Mouse (Mus musculus) adrenal gland, postnatal 36 days (tissue): Measurements from ENCODE around the gene Slc5a6. TPM values are rescaled to one million over a fixed set of nuclear protein-coding genes. Genes with fewer than 3 reads are reported as not detected.

ENCODE experiments used
- DNase-seq, 2 experiments: peaks; one replicate each; pipeline ENCODE4 v3.0.0; 2021; ENCODE audit warnings: mixed read lengths in 1 of 2
- long read RNA-seq, 2 experiments: library from polyadenylated mRNA; stranded (forward); transcript quantifications; one replicate each; pipeline ENCODE4 v2.0.0; 2021; ENCODE audit warnings: borderline sequencing depth in 2 of 2
- total RNA-seq, 2 experiments: library from RNA; stranded (reverse); gene quantifications; 2 replicates each; pipeline ENCODE4 v1.2.3; 2021

Gene Slc5a6
- total RNA-seq: 10 to 100 TPM; 26.6 to 30.3 TPM
- long read RNA-seq, experiment 1, partial matches to known transcripts: 4 of 27 reads
- long read RNA-seq, experiment 1, other reads (novel, unspliced or antisense): 17 of 27 reads
- long read RNA-seq, experiment 2, partial matches to known transcripts: 0 of 7 reads
- long read RNA-seq, experiment 2, other reads (novel, unspliced or antisense): 6 of 7 reads

GRCm38 (mm10) chr5:31048763-31049641 is at the start of gene Slc5a6:
Gene Slc5a6 (minus strand): TSS chr5:31048924.
- DNase-seq: peak; percentile 40 to 58

GRCm38 (mm10) chr5:31095711-31096480 is 47.2 kb upstream of the Slc5a6 start:
- DNase-seq: no peak

- DNase-seq: peak; percentile 54 to 65
Measured at GRCm38 (mm10) chr5:31094799-31095691, 46.3 kb upstream of the Slc5a6 start.

GRCm38 (mm10) chr5:31094100-31094798 is 45.5 kb upstream of the Slc5a6 start:
- DNase-seq: no peak

- peak; percentile 59 to 70 for DNase-seq
Measured at GRCm38 (mm10) chr5:31093151-31094041, 44.7 kb upstream of the Slc5a6 start.

- DNase-seq: no peak
Measured at GRCm38 (mm10) chr5:31092231-31092975, 43.7 kb upstream of the Slc5a6 start.

GRCm38 (mm10) chr5:31087131-31087530 is 38.4 kb upstream of the Slc5a6 start:
- DNase-seq: no peak

GRCm38 (mm10) chr5:31086606-31087005 is 37.9 kb upstream of the Slc5a6 start:
- DNase-seq: no peak

- no peak for DNase-seq
Measured at GRCm38 (mm10) chr5:31083949-31084348, 35.2 kb upstream of the Slc5a6 start.

- DNase-seq: peak in 1 of 2 experiments; percentile 32
Measured at GRCm38 (mm10) chr5:31082935-31083625, 34.4 kb upstream of the Slc5a6 start.

- DNase-seq: peak; percentile 67 to 80
Measured at GRCm38 (mm10) chr5:31082355-31082754, 33.6 kb upstream of the Slc5a6 start.

GRCm38 (mm10) chr5:31081386-31081785 is 32.7 kb upstream of the Slc5a6 start:
- DNase-seq: peak; percentile 53 to 65

- no peak for DNase-seq
Measured at GRCm38 (mm10) chr5:31080795-31081164, 32.1 kb upstream of the Slc5a6 start.

GRCm38 (mm10) chr5:31080059-31080794 is 31.5 kb upstream of the Slc5a6 start:
- DNase-seq: no peak

GRCm38 (mm10) chr5:31076346-31076745 is 27.6 kb upstream of the Slc5a6 start:
- DNase-seq: peak; percentile 67 to 76

GRCm38 (mm10) chr5:31073176-31073575 is 24.5 kb upstream of the Slc5a6 start:
- peak in 1 of 2 experiments; percentile 31 for DNase-seq

GRCm38 (mm10) chr5:31071821-31072220 is 23.1 kb upstream of the Slc5a6 start:
- DNase-seq: no peak

GRCm38 (mm10) chr5:31071059-31071458 is 22.3 kb upstream of the Slc5a6 start:
- DNase-seq: no peak
